Mouse (Mus musculus) embryonic fibroblast, embryonic 13.5 days (primary cell): ENCODE measurements around the gene A630010A05Rik. TPM values are rescaled to one million over a fixed set of nuclear protein-coding genes. Genes with fewer than 3 reads are reported as not detected.
"Not testable (repeated sequence)": the region's sequence is repeated elsewhere in the genome, so short reads cannot be mapped to it uniquely, and the experiment has no call there.

Experiments used
- H3K27ac ChIP-seq: 2 replicates; pipeline ENCODE4 v1.5.1; 2012; ENCODE audit warnings: low read length, control low read depth, inconsistent platforms; ENCODE audit not compliant: insufficient read depth
- H3K4me1 ChIP-seq: 2 replicates; pipeline ENCODE4 v1.6.1; 2011; ENCODE audit warnings: low read length; ENCODE audit not compliant: control insufficient read depth, insufficient read depth
- H3K4me3 ChIP-seq: 2 replicates; pipeline ENCODE4 v1.5.1; 2011; ENCODE audit warnings: mild to moderate bottlenecking, control low read depth, low read length; ENCODE audit not compliant: insufficient read depth
- CTCF ChIP-seq: IDR thresholded peaks from 2 replicates; pipeline ENCODE4 v1.5.1; 2011; ENCODE audit warnings: mild to moderate bottlenecking, control low read depth, low read length, moderate library complexity, borderline replicate concordance; ENCODE audit not compliant: insufficient read depth
- POLR2A ChIP-seq: IDR thresholded peaks from 2 replicates; pipeline ENCODE4 v1.6.1; 2011; ENCODE audit warnings: low read depth, mild to moderate bottlenecking, control low read depth, low read length, moderate library complexity
- polyA plus RNA-seq: library from polyadenylated mRNA; stranded (reverse); fragments of >200 nt; gene quantifications from 2 replicates; pipeline ENCODE4 v1.2.4, GENCODE M21; 2011; ENCODE audit warnings: low read depth; ENCODE audit not compliant: missing spikeins, insufficient read length

The A630010A05Rik gene
- not detected in 2 replicates for polyA plus RNA-seq

GRCm38 (mm10) chr16:14562017-14562416 lies at the start of gene A630010A05Rik:
A630010A05Rik (plus strand) TSS chr16:14562317.
- H3K4me1 ChIP-seq = no peaks in the 10 kb centered on the region
- H3K27ac ChIP-seq = no peak within 1 kb of the TSS
- TF ChIP-seq POLR2A (no peak), CTCF (no peak)
- no peak within 1 kb of the TSS for H3K4me3 ChIP-seq

- TF ChIP-seq CTCF (no peak), POLR2A (no peak)
- H3K4me3 ChIP-seq = no peak overlapping the region
- no peaks in the 10 kb centered on the region for H3K4me1 ChIP-seq
- no peak overlapping the region for H3K27ac ChIP-seq
Observed at GRCm38 (mm10) chr16:14535766-14536165, 26.4 kb upstream of the A630010A05Rik start.

- not testable (repeated sequence) for H3K4me3 ChIP-seq, H3K4me1 ChIP-seq, H3K27ac ChIP-seq
Observed at GRCm38 (mm10) chr16:14557191-14557590, 4.9 kb upstream of the A630010A05Rik start.

Other genes starting within 250 kb of the A630010A05Rik start
- gene Fopnl, start 244.9 kb upstream of the A630010A05Rik start, polyA plus RNA-seq = 72.4 and 75.4 TPM in 2 replicates
- gene Abcc1, start 200.8 kb upstream of the A630010A05Rik start, polyA plus RNA-seq = 78.6 and 141 TPM in 2 replicates